Mouse (Mus musculus): ENCODE measurements at regions not wholly inside any gene's neighbourhood (a gene's known extent, or its start where the extent isn't known, plus 50 kb on each side); places are given as distances from the start of the nearest gene placed in this dataset.

DNA sequence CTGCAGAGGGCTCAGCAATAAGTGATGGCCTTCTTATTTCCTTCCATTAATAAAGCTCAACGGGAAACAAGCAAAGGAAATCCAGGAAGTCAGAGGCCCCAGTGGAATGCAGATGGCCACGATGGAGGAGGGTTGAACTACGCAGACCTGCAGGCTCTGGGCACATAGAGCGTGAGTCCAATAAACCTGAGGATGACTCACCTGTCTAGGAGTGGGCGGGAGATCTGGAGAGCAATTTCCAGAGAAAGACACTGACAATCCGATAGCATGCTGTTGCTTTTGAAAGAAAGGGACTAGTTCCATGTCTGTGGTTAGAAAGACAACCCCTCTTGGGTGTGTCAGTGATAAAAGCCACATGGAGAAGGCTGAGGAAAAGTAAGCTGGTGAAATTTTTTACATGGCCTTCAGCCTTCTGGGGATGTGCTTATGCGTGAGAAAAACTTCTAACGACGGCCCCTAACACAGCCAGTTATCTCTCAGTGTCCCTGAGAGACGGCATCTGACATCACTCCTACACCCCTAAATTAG lies 181.3 kb downstream of the Cand1 start:
- TF ChIP-seq ZKSCAN1 (IDR thresholded peaks at IDR 0.05; ENCODE audit: low read depth, low read length) (no peak), NELFE (IDR thresholded peaks at IDR 0.05; ENCODE audit: low read depth, low read length) (no peak), TBP (IDR thresholded peaks at IDR 0.05; ENCODE audit: low read depth, low read length) (no peak), UBTF (IDR thresholded peaks at IDR 0.05; ENCODE audit: borderline replicate concordance, insufficient read depth, low read depth, low read length) (no peak), E2F4 (IDR thresholded peaks at IDR 0.05; ENCODE audit: borderline replicate concordance, low read depth, low read length) (no peak), ZMIZ1 (IDR thresholded peaks at IDR 0.05; ENCODE audit: low read depth, low read length) (no peak), RAD21 (IDR thresholded peaks at IDR 0.05; ENCODE audit: low read depth, low read length) (no peak), USF2 (IDR thresholded peaks at IDR 0.05; ENCODE audit: borderline replicate concordance in 1 of 2, insufficient read depth in 1 of 2, low read depth in 1 of 2, low read length in 2 of 2) (no peak), CTCF (IDR thresholded peaks at IDR 0.05 in 2 of 3, conservative IDR thresholded peaks at IDR 0.05 in 1 of 3; ENCODE audit: control insufficient read depth in 1 of 3, insufficient read depth in 1 of 3, low read depth in 2 of 3, low read length in 3 of 3, poor library complexity in 1 of 3, severe bottlenecking in 1 of 3) (no peak), EP300 (IDR thresholded peaks at IDR 0.05; ENCODE audit: low read depth in 1 of 2, low read length in 2 of 2) (peak; percentile 21 to 25; a peak in 1 of 4 replicates), POLR2AphosphoS2 (IDR thresholded peaks at IDR 0.05; ENCODE audit: low read length) (no peak)
